Mouse (Mus musculus) testis, adult 2 months (tissue): ENCODE results near the gene Clp1. TPM values are rescaled to one million over a fixed set of nuclear protein-coding genes. Genes with fewer than 3 reads are reported as not detected.

Experiments used
- H3K27ac ChIP-seq: fragments of 200-500 bp; 2 replicates; pipeline ENCODE4 v1.5.1; 2012; ENCODE audit warnings: low read depth, low read length; ENCODE audit not compliant: control insufficient read depth, insufficient read depth
- H3K27me3 ChIP-seq: fragments of 200-500 bp; 2 replicates; pipeline ENCODE4 v1.6.1; 2012; ENCODE audit warnings: mild to moderate bottlenecking, low read length, moderate library complexity; ENCODE audit not compliant: control insufficient read depth, insufficient read depth
- H3K36me3 ChIP-seq: fragments of 200-500 bp; 2 replicates; pipeline ENCODE4 v1.6.1; 2012; ENCODE audit warnings: mild to moderate bottlenecking, low read length; ENCODE audit not compliant: control insufficient read depth, insufficient read depth
- H3K4me1 ChIP-seq: fragments of 200-500 bp; 2 replicates; pipeline ENCODE4 v1.6.1; 2012; ENCODE audit warnings: low read length; ENCODE audit not compliant: control insufficient read depth, insufficient read depth
- H3K4me3 ChIP-seq: fragments of 200-500 bp; 2 replicates; pipeline ENCODE4 v1.5.1; 2012; ENCODE audit warnings: low read depth, mild to moderate bottlenecking, low read length, moderate library complexity, mixed read lengths; ENCODE audit not compliant: control insufficient read depth
- CTCF ChIP-seq: fragments of 200-500 bp; IDR thresholded peaks from 2 replicates; pipeline ENCODE4 v1.5.1; 2012; ENCODE audit warnings: low read depth, mild to moderate bottlenecking, inconsistent platforms, low read length, moderate library complexity; ENCODE audit not compliant: control insufficient read depth, insufficient read depth, insufficient replicate concordance
- POLR2A ChIP-seq: fragments of 200-500 bp; IDR thresholded peaks from 2 replicates; pipeline ENCODE4 v1.6.1; 2012; ENCODE audit warnings: low read depth, mild to moderate bottlenecking, inconsistent platforms, low read length, moderate library complexity; ENCODE audit not compliant: control insufficient read depth
- polyA plus RNA-seq: library from polyadenylated mRNA; depleted of rRNA; stranded (reverse); fragments of >200 nt; gene quantifications from 2 replicates; pipeline ENCODE4 v1.2.3, GENCODE M21; 2012

The Clp1 gene
- polyA plus RNA-seq, 1 experiment = 32.8 TPM

DNA sequence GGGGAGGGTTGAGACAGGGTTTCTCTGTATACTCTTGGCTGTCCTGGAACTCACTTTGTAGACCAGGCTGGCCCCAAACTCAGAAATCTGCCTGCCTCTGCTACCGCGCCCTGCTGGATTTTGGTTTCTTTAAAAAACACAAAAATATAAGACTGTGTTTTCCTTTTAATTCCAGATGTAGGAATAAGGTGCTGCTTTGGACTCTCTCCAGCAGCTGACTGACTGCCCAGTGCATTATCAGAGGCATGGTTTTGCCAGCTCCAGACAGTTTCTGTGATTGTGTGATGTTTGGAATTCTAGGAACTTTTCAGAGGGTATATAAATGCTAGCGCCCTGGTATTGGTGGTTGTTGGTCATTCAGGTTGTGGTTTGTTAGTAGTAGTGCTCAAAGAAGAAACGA is 9.8 kb downstream of the Clp1 start:
- Histone ChIP-seq H3K4me3 (peak overlapping the region; percentile 73), H3K27me3 (no peaks in the 10 kb centered on the region), H3K27ac (no peak overlapping the region), H3K4me1 (peaks cover 2% of the 10 kb centered on the region; the same call in 1 of the 2 replicates), H3K36me3 (no peaks in the 10 kb centered on the region)
- TF ChIP-seq CTCF = no peak
- TF ChIP-seq POLR2A = no peak

DNA sequence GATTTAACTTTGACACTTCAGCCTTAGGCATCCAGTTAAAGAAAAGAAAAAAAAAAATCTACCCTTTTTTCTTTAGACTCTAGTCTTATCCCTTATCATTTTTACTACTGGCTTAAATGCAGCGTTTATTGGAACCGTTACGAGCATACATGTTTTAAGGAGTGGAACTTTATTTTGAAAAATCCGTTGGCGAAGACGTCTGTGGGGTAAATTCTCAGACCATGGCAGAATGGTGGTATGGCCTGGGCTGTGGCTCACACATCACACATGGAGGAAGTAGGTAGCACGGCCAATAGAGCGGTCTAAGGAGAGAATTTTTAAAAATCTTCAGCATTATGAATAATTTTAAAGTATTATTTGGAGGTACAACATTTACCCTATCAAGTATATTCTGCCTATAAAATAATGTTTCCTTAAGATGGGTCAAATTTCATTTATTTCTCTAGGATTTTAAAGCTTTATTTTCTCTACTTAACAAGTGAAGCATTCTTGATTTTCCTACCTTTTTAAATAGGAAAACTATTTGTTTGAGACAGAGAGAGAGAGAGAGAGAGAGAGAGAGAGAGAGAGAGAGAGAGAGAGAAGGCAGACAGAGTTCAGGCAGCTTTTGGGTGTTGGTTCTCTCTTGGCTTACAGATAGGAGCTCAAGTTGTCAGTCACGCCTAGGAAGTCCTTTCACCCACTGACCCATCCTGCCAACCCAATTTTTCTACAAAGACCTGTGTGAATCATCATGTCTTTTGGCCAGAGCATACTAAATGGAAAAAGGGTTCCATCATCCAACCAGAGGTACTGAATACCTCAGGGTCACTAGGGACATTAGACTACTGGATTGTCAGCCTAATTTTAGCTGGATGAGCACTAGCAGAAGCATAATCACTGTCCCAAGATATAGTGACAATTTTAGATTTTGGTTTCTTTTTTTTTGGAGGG is 10.5 kb downstream of the Clp1 start:
- no peak for TF ChIP-seq POLR2A
- TF ChIP-seq CTCF = no peak
- Histone ChIP-seq H3K27me3 (no peaks in the 10 kb centered on the region), H3K36me3 (no peaks in the 10 kb centered on the region), H3K4me1 (peaks cover 2% of the 10 kb centered on the region; the same call in 1 of the 2 replicates), H3K4me3 (peak overlapping the region; percentile 86), H3K27ac (peak overlapping the region; percentile 99)

DNA sequence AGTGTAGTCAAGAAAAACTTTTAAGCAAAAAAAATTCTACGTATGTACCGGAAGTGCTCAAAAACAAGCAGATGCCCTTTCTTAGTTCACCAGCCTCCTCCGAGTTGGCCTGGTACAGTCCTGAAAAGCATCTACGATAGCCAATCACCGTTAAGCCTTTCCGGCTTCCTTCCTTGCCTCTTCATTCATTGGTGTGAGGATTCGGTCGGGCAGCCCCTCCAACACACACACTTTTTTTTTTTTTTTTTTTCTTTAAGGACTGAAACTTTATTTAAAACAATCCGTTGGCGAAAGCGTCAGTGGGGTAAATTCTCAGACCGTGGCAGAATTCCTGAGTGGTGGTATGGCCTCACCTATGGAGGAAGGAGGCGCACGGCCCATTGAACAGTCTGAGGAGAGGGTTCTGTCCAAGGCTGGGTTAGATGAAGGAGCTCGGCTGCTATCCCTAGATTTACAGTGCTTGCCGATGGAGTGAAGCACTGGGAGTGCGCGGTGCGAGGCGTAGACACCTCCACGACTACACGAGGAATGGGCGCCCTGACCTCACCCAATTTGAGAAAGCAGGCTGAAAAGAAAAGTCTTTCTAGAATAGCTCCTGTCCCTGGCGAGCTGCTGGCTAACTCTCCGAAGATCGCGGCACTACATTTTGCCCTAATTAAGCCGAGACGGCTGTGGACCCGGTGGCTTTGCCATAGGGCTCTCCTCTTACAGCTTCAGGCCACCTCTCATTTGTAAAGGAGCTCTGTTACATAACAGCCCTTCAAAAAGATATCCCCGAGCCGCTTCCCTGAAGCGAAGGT is 11.4 kb downstream of the Clp1 start:
- TF ChIP-seq CTCF (no peak), POLR2A (0 out of 2 replicates have a peak, but pooled peaks have one; percentile 43)
- Histone ChIP-seq H3K4me1 (peaks cover 2% of the 10 kb centered on the region; the same call in 1 of the 2 replicates), H3K27ac (peak overlapping the region; percentile 99), H3K4me3 (peak overlapping the region; percentile 86), H3K27me3 (no peaks in the 10 kb centered on the region), H3K36me3 (no peaks in the 10 kb centered on the region)

DNA sequence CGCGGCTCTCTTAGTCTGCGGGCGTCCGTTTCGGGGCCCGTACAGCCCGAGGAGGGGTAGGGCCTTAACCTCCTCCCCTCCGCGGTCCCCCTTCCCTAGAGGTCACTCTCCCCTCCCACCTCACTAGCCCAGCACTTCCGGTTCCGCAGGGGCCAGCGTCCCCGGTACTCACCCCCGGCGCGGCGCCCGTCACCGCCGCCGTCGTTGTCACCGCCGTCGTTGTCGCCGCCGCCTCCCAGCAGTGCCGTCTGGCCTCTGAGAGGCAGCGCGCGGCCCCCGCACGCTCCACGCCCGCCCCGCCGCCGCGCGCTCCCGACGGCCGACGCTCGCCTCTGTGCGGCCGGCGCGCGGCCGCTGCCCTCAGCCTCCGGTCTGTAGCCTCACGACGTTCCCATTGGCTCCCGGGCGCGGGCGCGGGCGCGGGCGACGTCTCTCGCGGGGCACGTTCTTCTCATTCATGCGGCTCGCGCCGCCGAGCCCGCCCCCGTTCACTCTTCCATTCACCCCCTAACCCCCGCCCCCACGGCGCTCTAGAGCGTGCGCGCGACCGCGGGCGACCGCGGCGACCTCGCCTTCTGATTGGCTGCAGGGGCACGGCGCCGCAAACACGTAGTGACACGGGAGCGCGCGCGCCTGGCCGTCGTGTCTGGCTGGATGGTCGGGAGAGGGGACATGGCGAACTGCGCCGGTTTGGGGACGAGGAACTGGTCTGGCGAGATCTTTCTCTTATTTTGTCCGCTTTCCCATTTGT is 12.2 kb downstream of the Clp1 start, which contains the start of gene Zdhhc5:
Gene Zdhhc5 (minus strand): TSS at position 370 of the 751 bp plus-strand sequence.
- Histone ChIP-seq H3K36me3 (peaks cover 3% of the 10 kb centered on the region), H3K27me3 (no peaks in the 10 kb centered on the region), H3K27ac (peak within 1 kb of the TSS; percentile 99), H3K4me1 (peaks cover 2% of the 10 kb centered on the region; the same call in 1 of the 2 replicates), H3K4me3 (peak within 1 kb of the TSS; percentile 86)
- peak; percentile 83 for TF ChIP-seq POLR2A
- TF ChIP-seq CTCF = no peak

DNA sequence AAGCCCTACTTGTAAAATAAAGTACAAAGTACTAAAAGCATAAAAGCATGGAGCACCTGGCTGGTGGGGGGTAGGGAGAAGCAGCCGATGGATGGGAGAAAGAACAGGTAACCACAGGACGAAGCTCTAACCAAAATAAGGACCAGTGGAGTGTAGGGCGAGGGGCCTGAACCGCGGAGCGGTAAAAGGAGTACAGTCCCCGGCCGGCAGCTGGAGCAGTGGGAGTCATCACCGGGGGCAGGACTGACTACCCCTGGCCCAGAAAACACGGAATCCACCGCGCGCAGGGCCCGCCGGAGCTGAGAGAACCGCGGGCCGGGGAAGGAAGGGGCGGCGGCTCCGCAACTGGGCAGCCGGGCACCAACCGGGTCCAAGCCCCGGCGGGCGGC is 12.7 kb downstream of the Clp1 start:
- H3K4me1 ChIP-seq = peaks cover 2% of the 10 kb centered on the region; the same call in 1 of the 2 replicates
- TF ChIP-seq POLR2A (no peak), CTCF (no peak)
- H3K36me3 ChIP-seq = peaks cover 3% of the 10 kb centered on the region
- peak overlapping the region; percentile 97 for H3K27ac ChIP-seq
- no peaks in the 10 kb centered on the region for H3K27me3 ChIP-seq
- peak overlapping the region; percentile 86 for H3K4me3 ChIP-seq

DNA sequence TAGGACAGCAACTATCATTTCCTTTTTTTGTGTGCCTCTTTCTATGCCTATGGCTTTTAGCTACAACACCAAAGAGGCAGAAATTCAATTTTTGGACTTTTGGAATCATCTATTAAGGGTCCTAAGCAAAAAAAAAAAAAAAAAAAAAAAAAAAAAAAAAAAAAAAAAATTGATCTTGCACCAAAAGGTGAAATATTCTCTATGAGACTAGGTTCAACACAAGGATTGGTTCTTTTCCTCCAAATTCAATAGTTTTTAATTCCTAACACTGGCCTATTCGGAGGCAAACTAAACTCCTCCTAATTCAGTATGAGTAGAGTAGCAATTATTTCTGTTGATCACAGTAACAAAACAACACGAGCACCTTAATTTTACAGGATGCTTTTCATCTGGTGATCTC is 15.3 kb downstream of the Clp1 start:
- H3K4me1 ChIP-seq = peaks cover 1% of the 10 kb centered on the region; the same call in 1 of the 2 replicates
- no peak overlapping the region for H3K27ac ChIP-seq
- no peak overlapping the region for H3K4me3 ChIP-seq
- H3K27me3 ChIP-seq = no peaks in the 10 kb centered on the region
- TF ChIP-seq POLR2A = no peak
- no peak for TF ChIP-seq CTCF
- H3K36me3 ChIP-seq = peaks cover 4% of the 10 kb centered on the region
